Mouse (Mus musculus) ES-Bruce4 (cell line): ENCODE measurements around the gene Myom3.

ENCODE experiments used
- CTCF ChIP-seq: IDR thresholded peaks from one replicate; pipeline ENCODE4 v1.8.1; 2011; ENCODE audit warnings: low read depth, low read length
- POLR2A ChIP-seq: IDR thresholded peaks from one replicate; pipeline ENCODE4 v1.8.1; 2011; ENCODE audit warnings: low read length; ENCODE audit not compliant: insufficient read depth

GRCm38 (mm10) chr4:135786581-135786980, 27.1 kb downstream of the Myom3 start:
- no peak for TF ChIP-seq POLR2A
- no peak for TF ChIP-seq CTCF
